Mouse (Mus musculus) lung, postnatal 25 days (tissue): Measurements from ENCODE around the gene Allc.
A peak's percentile ranks its signal among the peaks of the same experiment; 100 is the strongest.

Experiments
- DNase-seq: peaks from one replicate; pipeline ENCODE4 v3.0.0; 2022; ENCODE audit warnings: low spot score

Allc gene

DNA sequence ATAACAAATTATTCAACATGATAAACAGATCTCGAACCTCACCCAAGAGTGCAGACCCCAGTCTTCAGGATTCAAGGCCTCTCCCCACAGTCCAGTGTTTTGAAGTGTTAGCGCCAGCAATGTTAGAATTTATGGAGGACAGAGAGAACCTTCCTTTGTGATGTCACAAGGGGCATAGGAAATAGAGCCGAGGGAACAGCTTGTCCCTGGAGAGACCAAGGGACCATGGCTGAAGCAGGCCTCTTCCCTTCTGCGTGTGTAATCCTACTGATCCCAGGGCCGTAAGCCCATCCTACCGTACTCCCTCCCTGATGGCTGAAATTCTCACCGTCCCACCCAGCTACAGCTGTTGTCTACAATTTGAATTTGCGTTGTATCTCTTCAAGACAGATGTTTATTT lies at the start of gene Allc:
Allc (minus strand) TSS at position 101 of the 400 bp plus-strand sequence.
- DNase-seq = no peak

DNA sequence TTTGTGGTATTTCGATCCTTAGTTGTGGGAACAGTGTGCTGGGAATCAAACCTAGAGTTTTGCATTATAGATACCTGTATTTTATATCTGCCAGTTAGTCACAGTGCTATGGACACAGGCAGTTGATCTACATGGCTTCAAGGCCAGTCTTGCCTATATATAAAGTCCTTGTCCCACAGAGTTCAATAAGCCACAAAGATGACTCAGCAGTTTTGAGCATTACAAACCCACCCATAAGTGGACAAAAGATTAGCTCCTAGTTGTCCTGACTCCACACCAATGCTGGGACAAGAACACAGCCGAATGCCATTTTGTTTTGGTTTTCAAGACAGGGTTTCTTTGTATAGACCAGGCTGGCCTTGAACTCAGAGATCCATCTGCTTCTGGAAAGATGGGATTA lies 46.1 kb upstream of the Allc start:
- DNase-seq = no peak

DNA sequence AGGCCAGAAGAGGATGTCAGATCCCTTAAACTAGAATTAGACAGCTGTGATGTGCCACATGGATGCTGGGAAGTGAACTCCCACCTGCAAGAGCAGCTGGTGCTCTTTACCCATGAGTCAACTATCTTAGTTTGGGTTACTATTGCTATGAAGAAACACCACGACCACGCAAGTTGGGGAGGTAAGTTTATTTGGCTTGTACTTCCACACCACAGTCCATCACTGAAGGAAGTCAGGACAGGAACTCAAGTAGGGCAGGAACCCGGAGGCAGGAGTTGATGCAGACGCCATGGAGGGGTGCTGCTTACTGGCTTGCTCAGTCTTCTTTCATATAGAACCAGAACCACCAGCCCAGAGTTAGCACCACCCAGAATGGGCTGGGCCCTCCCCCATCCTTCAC lies 44.8 kb upstream of the Allc start:
- DNase-seq = no peak

DNA sequence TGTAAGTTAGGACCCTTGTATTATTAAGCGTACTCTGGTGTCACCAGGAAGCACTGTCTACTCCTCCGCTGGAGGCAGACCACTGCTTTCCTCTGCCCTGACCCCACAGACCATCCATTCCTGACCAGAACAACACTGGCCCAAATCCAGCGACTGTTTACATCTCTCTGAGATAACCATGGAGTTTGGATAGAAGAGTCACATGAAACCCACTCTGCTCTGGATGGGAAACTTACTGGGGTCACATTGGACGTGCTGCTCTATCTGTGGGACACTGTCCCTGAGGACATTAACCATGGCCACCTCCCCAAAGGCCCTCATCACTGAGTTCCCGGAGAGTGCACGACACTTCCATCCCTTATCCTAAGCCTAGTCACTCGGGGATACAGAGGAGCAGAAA lies 43.1 kb upstream of the Allc start:
- DNase-seq = no peak

DNA sequence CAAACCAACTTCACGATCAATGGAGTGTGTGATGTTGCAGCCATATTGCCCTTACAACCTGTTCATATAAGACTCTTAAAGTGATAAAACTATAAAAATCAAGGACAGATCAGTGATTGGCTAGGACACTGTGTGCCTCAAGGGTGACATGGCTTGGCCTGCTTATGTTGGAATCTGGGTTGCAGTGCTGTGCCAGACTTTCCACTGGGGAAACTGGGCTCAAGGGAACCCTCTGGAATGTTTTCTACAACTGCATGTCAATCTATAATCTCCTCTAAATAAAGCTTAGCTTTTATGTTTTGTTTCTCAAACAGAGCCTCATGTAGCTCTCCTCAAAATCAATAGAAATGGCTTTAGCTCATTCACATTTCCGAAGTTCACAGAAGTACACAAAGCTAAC lies 41.9 kb upstream of the Allc start:
- no peak for DNase-seq

DNA sequence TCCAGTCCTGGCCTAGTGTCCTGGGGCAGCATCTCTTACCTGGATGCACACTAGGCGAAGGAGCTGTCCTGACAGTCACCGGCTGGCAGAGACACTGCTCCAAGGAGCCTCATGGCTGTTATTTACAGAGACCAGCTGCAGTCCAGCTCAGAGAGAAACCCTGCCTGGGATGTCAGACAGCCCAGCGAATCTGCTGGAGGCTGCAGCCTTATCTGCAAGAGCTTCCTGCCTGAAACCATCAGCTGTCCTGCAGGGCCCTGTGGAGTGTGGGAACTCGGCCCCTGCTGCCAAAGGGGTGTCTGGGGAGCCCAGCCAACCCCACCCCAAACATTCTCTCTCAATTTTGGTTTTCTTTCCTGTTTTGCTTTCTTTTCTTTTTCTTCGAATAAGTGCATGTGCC lies 40.9 kb upstream of the Allc start, which contains the start of gene Colec11:
Colec11 (minus strand) TSS at position 183 of the 400 bp plus-strand sequence.
- DNase-seq = no peak

DNA sequence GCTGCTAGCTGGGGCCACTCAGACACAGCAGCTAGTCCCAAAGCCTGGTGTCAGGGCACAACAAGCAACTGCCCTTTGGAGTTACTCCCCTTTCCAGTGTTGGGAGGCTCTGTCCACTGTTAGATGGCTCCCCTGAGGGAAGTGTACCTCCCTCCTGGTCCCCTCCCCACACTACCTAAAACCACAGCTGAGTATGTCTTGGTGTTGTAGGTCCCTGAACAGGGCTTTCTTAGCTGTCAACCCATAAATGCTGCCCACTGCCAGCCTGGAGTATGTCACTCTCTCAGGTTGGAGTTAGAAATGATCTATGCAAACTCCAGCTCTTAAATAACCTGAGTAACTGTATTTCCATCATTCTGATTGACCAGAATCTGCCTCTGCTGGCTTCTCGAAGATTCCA lies 40.3 kb upstream of the Allc start:
- no peak for DNase-seq

DNA sequence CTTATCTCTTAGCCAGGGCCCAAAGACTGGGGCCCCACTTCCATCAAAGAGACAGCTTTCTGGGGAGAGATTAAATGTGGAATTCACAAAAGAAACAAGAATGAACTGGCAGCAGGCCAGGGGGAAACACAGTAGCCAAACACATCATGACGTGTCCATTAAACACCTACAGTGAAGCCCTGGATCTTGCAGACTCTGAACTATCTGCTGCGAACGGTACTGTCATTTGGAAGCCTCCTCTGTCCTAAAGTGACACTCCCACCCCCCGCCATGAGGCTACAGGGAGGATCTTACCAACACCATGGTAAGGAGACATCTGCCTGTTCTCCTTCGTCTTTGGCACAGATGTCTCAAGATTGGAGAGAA lies 39.8 kb upstream of the Allc start:
- no peak for DNase-seq

DNA sequence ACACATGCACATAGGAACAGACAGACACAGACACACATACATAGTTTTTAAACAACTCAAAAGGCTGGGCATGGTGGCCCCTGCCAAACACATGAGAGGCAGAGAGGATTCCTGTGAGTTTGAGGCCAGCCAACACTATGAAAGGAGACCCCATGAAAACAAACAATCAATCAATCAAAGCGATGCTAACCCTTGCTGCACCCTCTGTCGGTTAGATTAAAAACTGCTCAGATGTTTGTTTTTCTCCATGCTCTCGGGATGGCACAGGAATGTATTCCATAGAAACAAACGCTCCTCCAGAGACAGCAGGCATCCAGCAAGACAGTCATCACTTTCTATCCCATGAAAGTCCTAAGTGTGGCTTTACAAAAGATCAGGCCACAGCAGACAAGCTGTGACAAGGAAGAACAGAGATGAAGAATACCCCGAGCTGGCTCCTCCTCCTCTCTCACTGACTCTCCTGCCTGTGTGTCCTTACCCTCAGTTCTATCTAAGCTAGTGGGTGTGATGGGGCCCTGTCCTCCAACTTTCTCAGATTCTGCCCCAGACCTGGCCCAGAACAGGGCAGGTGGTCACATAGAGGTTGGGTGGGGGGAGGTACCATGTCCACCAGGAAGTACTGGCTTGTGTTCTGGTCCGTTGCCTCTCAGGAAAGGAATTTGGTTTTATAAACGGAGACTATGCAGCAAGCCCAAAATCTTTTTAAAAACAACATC lies 39.3 kb upstream of the Allc start:
- no peak for DNase-seq

DNA sequence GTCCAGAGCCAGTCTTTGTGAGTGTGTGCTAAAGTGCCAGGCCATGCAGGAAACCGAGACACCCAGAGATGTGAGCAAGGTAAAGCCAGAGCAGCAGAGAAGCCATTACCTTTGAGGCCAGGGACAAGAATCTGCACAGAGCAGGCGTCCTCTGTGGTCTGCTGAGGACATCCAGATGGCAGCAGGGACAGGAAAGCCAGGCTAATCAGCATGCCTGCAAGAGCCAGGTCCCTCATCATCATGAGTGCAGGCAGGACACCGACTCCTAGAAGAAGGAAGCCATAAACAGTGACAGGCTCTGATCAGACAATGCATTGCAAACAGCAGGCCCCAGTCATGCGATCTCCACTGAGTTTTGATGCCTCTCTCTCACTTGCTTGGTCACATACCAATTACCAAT lies 35.0 kb upstream of the Allc start:
- DNase-seq = no peak

DNA sequence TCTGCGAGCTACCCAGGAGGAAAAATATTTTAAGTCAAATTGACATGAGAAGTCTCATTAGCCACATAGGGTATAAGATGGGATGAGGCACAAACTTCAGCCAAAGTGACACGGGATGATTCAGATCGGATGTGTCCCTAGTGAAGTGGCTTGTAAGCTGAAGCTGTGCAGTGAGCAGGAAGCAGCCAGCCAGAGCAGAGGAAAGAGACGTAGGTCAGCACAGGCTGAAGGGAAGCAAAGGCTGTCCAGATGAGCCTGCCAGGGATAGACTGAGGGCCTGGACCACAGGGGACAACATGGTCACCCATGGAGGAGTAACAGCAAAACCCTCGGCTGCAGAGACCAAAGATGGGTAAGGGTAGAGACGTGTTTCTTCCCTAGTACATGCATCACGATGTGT lies 32.1 kb upstream of the Allc start:
- DNase-seq = no peak

DNA sequence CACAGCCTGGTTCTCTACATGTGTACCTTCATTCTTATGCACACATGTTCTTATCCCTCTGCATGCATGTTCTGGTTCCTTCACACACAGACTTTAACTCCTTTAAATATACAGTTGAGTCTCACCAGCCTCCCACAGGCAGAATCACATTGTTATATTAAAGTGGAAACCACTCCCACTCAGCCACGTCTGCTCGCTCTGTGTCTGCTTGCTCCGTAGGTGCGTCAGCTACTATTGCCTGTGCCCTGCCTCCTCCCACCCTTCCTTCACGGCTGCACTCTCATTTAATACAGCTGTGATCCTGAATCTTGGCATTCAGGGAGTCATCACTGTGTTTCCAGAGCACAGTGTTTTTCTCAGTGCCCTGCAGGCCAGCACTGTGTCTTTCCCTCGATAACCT lies 30.1 kb upstream of the Allc start:
- DNase-seq = no peak

DNA sequence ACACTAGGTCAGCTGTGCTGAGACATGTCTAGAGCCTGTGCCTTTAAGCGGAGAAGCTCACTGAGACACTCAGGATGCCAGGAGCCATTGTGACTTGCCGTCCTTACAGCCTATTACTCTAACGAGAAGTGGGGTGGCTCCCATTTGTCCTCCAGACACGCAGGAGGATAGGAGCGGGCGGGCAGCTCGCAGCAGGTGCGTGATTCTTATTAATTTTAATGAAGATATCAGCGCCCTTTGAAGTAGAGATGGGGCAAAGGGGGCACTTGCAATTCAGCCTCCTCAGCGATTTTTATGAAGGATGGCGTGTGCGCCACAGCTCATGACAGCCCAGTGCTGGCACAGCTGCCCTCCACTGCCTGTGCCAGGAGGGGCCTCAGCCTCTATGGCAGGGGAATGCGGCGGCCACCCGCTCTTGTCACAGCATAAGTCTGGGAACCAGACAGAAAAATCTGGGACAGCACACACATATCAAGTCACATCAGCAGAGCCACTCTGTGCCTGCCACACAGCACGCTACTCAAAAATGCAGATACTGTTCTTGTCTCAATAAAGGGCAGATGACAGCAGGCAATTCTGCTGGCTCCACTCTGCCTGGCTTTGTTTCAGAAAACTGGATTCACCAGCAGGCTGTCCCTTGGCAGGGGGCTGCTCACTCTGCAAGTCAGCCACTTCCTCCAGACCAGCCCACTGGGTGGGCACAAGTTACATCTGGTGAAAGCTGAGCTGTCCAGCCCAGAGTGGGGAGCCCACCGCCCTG lies 25.4 kb upstream of the Allc start:
- DNase-seq = no peak

DNA sequence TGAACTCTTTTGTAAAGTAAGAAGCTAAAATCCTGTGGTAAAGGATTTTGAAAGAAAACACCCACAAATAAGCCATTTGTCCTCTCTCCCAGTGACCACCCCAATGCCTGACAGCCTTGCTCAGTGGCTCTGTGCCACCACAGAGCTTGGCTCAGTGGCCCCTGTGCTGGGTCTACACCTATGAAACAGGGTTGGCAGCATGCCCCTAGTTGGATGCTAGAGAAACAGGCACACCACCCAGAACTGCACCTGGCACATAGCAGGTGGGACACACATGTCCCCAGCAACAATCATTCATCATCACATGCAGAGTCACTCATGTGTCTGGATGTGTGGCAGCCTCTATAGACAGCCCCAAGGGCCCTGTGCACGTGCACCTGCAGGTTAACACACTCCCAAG lies 21.2 kb upstream of the Allc start:
- no peak for DNase-seq

DNA sequence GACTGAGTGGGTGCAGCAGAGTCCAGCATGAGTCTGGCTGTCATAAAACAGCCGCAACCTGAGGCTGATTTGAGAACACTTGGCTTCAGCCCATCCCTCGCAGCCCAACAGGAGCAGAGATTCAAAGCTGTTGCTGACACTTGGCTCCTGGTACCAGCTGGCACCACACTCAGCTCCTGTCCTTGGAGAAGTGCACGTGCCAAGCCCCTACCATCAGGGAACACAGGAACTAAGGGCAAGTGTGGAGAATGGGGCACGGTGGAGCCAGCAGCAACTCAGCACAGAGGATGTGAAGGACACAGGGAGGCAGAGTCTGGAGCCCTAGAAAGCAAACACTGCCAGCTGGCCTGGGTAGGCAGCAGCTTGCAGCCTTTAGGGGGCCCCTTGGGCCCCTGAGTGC lies 19.9 kb upstream of the Allc start:
- DNase-seq = no peak

DNA sequence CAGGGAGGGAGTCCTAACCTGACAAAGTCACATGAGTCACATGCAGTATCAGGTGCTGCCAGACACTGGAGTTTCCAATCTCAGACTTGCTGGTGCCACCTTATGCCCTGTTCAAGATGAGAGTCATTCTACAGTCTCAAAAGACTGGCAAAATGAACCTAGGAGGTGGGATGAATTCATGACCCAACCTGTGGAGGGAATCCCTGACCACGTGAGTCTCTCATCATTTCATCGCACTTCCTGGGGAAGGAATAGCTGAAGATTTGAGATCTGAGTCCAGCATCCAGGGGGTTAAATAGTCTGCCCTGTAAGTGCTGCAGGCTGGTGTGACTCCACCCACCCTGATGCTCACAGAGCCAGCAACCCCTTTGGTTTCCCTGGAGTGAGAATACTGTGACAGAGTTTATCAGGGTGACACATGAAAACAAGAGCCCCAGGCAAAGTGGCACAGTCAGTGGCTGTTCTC lies 16.2 kb upstream of the Allc start:
- DNase-seq = no peak

DNA sequence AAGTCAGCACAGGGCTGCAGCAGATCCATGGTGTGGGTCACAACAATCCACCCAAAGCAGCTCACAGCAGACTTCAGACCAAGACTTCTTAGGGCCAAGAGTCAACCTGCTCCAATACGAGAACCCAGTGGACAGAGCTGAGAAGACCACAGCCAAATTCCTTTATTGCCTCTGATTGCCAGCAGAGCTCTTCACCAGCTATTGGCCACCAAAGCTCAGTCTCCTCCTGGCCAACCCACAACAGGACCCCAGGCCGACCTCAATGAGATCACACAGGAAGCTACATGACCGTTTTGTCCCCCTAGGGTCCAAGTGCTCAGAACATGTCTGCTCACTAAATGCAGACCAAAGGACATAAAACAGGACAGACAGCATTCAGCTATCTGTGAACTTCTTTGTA lies 15.8 kb upstream of the Allc start:
- DNase-seq = no peak

DNA sequence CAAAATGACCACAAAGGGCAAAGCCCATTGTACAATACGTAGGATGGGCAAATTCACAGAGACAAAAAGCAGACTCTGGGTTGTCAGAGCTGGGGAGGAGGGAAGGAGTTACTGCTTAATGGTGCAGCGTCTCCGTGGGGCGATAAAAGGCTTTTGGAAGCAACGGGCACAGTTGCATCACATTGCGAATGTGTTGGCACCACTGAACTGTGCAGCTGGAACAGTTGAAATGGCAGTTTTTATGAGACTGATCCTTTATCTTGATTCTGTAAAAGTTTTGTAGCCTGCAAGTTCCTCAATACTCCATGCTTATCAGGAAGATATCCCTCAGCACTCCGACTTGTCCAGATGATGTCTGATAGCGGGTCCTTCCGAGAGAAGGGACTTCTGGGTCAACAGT lies 15.4 kb upstream of the Allc start:
- DNase-seq = no peak

DNA sequence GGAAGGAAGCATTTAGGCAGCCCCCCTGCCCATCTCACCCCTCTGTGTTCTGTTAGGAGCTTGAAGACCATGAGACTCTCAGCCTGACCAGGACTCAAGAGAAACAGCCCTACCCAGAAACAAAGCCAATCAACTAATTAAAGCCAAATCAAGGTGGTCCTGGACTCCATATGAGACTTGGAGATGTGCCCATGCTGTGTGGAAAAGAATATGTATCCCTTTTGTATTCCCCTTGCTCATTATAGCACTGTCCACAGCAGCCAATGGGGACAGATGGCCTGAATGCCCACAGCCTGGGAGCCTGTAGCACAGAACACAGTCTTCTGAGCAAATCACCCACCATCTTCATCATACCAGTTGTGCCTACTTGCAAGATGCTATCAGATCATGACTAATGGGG lies 14.5 kb upstream of the Allc start:
- no peak for DNase-seq

DNA sequence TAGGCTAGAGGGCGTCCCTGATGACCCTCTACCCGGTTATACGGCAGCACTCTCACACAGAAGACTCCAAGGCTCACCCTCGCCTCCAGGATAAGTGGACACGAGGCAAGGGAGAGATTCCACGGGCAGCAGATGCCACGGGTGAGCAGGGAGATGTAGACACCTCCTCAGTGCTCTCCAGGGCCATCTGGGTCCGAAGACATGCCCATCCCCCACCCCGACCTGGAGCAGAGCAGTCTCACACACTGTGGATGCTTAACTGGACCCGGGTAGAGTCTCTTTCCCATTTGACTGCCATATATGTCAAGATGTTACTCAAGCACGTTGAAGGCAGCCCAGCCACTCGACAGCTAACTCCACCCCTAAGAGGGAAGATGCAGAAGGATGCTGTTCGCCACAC lies 8.1 kb upstream of the Allc start:
- DNase-seq = no peak

DNA sequence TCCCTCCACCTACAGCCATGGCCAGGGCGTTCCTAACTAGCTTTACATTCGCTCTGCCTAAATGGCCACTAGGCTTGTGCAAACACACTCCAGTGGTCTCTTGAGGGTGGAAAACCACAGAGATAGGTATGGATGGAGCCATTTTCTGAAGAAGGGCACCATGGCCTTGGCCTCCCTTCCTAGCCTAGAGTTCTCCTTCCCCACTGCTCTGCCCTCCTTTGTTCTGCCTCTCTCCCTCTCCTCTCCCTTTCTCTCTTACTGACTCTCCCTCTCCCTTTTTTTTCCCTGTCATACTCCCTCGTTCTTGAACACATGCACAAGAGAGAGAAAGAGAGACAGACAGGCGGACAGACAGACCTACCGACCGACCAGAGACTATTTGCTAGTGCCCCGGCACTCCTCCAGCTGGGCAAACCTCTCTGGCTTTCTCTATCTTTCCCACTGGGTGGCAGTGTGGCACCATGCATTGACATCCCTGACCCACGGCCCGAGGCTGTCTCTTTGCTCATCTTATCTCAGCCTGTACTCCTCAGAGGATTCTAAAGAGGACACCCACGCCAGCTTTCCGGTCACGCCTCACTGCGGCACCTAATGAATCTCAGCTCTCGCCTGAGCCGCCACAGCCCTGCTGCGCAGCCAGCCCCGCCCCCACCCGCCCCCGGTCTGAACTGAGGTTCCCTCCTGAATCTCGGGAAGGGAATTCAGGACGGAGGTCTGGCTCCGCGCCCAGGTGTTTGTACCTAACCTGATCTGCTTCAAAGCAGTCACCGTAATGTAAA lies 7.0 kb upstream of the Allc start:
- DNase-seq = peak; percentile 72

DNA sequence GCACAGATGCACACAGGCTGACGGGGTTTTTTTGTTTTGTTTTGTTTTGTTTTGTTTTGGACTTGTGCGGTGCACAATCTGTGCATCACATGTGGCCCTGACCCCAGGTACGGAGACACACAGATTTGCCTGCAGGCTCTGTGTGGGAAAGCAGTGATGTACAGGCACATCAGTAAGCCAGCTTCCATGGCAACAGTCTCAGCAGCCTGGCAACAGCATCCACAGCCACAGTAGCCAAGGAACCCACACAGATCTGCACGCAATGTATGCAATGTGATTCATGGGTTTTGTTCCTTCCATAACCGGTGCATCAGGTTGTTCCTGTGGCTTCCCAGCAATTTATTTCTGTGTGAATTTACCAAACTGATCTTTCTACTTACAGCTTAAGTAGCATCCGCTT lies 5.6 kb upstream of the Allc start:
- DNase-seq = no peak

DNA sequence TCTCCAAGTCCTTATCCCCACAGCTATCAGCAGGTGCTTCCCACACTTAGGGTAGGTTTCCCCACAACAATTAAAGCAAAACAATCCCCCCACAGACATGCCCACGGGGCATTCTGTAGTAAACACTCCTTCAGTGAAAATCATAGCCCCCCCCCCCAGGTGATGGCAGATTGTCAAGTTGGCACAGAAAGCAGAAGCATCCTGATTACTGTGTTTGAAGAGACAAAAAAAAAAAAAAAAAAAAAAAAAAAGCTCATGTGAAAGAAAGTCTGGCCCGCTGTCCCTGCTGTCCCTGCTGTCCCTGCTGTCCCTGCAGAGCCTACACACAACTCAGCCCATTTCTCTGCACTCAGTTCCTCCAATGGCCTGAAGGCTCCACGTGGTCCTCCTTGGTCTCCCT lies 1.7 kb upstream of the Allc start:
- no peak for DNase-seq
